Mouse (Mus musculus) frontal cortex, postnatal 14 days (tissue): ENCODE measurements around the gene Tmem181a.
A peak's percentile ranks its signal among the peaks of the same experiment; 100 is the strongest.
"Not testable (repeated sequence)": the region's sequence is repeated elsewhere in the genome, so short reads cannot be mapped to it uniquely, and the experiment has no call there.

Experiments
- DNase-seq, 2 experiments: peaks; one replicate each; pipeline ENCODE4 v3.0.0; 2022; ENCODE audit warnings: low spot score in 2 of 2

Tmem181a gene

DNA sequence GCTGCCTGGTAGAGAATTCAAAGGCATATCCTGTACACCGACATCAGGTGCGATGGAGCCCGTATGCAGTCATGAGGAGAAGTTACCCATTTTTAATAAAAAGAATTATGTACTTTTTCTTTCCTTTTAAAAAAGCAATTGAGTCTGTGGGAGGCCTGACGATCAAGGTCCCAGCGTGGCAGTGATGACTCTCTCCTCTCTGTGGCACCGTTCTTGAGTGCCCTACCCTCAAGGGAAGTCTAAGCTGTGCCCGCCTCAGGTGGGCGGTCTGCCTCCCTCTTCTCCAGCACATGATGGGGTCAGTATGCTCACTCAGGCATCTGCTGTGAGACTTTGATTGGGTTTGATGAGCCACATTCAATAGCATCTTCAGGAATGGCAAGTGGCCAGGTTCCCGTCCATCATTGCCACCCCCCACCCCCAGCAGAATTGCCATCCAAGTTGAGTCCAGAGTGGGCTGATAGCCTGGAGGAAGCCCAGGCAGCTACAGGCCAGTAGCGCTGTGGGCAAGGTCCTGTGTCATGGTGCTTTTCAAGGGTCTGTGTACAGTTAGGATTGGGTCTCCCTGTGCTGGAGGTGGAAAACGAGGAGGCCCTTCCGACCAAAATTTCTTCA, 49.1 kb downstream of the Tmem181a start:
- DNase-seq: not testable (repeated sequence)

GRCm38 (mm10) chr17:6306503-6306902, 49.8 kb downstream of the Tmem181a start:
- not testable (repeated sequence) for DNase-seq

DNA sequence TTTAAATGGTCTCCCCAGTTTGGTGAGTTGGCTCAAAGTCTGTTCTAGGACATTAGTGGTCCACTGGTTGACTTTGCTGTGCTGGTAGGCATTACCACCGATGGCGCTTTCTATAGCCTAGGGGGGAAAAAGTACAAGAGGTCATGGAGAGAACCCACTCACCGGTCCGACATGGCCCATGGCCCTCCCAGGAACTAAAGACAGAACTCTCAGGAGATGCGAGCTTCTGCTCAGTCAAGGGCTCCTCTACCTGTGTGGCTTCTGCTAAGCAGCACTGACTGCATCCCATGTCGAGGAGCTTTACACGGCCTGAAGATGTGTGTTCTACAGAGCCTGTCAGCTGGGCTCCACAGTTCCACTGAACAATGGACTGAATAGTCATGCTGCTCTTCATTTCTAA, 55.1 kb downstream of the Tmem181a start:
- not testable (repeated sequence) for DNase-seq

GRCm38 (mm10) chr17:6312755-6313154, 56.1 kb downstream of the Tmem181a start:
- DNase-seq: not testable (repeated sequence)

DNA sequence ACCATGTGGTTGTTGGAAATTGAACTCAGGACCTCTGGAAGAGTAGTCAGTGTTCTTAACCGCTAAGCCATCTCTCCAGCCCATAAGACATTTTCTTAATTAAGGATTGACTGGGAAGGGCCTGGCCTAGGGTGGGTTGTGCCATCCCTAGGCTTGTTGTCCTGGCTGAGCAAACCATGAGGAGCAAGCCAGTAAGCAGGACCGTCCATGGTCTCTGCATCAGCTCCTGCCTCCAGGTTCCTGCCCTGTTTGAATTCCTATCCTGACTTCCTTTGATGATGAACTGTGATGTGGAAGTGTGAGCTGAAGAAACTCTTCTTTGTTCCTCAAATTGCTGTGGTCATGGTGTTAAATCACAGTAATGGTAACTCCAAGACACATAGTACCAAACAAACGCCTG, 57.8 kb downstream of the Tmem181a start:
- not testable (repeated sequence) for DNase-seq

DNA sequence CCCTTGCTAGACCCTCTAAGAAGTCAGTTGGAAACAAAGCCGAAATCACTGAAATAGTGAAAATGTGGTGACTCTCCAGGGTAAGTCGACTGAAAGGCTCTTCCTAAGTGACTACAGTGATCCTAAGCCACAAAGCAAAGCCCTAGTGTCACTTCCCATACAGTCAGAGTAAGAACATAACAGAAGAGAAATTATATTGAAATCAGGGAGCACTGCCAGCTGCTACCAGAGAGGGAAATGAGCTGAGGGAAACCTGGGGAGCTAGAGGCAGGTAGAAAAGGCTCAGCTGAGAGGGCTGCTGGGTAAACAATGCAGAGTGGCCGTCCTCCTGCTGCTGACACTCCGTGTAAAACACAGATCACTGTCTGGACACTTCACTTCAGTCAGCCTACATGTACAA, 59.0 kb downstream of the Tmem181a start:
- not testable (repeated sequence) for DNase-seq

DNA sequence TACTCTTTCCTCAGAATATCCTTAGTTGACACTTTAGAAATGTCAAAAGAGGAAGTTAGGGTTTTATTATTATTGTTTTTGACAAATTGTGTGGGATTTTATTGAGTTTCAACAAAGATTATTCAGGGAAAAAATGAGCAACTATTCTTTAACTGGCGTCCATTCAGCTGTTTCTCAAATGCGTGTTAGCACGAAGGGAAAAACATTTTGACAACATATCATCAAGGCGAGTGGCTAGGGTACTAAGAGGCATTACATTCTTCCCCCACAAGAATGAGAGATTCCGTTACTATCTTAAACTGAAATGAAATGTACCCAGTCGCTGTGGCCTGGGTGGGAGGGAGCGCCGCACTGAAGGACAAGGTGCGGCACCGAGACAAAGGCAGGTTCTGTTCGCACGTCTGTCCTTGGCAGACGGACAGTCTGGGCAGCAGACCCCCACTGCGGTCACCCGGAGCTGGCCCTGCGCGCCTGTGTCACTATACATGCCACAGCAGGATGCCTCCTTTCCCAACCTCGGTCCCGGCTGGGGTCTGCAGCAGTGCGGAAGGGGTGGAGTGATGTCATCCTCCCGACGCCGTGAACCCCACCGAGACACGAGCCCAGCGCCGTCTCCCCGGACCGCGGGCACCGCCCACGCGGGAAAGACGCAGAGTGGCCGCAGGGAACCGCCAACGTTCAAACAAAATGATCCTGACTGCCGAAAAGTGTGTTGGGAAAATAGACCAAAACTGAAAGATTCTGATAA, 59.9 kb downstream of the Tmem181a start:
- DNase-seq: peak; percentile 68 to 69

- peak; percentile 95 to 97 for DNase-seq
These were observed 60.8 kb downstream of the Tmem181a start, which contains the start of gene Dynlt1a for GRCm38 (mm10) chr17:6317339-6317985. TSS of gene Dynlt1a (minus strand) at chr17:6317500.

DNA sequence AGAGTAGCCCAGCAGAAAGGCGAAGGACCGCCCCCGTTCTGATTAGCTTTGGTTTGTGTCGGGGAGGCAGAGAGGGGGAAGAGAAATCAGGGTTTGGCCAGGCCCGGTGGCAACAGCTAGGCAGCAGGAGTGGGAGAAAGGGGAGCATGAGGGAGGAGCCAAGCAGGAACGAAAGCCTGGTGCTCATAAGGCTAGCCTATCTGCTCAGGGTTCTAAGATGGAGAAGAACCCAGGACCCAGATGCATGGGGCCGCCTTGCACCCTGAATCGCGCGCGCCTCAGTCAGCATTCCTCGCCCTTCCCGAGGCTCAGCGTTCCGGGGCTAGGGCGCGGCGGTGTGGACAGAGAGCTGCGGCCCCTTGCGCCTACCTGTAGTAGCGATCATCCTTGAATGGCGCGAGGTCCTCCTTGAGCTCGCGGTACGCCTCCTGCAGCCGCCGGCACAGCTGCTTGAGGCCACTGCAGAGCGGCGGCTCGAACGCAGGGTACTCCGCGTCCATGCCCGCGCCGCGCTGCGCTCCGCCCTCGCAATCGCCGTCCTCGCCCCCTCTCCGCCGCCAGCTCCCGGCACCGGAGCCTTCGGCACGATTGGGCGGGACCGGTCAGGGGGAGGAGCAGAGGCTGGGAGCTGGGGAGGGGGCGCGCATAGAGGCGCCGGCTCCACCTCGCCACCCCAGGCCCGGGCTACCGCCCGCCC, 64.6 kb downstream of the Tmem181a start:
- DNase-seq: not testable (repeated sequence)

DNA sequence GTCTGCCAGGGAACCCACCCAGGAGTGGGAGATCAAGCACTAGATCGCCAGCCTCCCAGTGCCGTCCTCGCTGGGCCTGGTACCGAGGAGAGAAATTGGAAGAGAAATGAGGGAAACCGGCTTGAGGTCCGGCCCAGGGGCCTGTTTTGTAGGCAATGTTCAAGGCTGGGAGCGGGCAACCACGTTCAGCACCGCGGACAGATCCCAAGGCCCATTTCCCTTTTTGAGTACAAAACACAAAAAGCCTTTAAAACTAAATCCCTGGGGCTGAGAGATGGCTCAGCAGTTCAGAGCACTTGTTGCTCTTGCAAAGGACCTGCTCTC, 65.1 kb downstream of the Tmem181a start:
- DNase-seq: not testable (repeated sequence)

DNA sequence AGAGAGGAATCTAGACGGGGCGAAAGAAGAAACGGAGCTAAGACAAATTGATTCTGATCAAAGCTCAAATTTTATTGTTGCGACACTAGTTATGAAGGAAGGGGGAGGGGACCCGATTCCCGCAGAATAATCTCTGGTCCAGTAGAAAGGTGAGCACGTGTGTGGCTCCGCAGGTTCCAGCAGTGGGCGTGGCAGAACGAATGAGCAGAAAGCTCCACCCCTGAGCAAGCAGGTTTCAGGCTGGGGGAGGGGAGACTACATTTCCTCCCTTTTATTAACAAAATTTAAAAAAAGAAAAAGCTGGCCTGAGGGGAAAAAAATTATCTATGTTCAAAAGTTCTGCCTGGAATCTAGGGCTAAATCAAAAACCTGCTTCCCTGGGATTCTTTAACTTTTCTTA, 68.4 kb downstream of the Tmem181a start:
- not testable (repeated sequence) for DNase-seq

DNA sequence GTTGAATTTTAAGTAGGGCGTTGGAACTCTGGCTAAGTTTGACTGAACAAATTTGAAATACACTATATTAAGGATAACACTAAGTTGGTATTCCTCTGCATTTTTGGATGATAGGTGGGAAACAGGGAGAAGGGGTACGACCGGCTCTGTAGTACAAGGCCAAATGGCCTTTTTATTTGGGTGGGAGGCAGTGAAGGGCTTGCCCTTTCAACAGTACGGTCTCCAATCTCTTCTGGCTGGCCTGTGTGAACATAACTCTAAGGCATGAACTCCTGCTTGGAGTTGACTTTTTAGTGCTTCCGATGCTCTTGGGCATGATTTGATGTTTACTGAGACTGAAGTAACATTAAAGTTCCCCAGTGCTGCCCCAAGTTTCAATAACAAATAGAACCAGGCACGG, 68.9 kb downstream of the Tmem181a start:
- not testable (repeated sequence) for DNase-seq

- not testable (repeated sequence) for DNase-seq
These were observed 70.9 kb downstream of the Tmem181a start for GRCm38 (mm10) chr17:6327554-6327953.

DNA sequence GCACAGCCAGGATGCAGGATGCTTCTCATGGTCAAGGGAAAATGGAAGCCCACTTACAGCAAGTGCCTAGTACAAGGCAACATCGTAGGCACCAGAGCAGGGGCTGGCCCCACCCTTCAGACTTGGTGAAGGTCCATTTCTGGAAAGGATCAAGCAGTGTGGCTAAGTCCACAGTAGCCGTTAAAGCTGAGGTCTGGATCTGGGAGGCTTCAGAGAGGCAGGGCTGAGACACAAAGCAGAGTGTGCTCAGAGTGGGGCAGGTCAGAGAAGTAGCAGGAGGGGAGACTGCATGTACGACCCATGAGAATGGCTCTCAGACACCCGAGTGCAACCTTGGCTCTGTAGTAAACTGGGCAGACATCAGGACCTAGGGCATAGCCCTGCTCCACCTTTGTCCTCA, 72.3 kb downstream of the Tmem181a start:
- DNase-seq: not testable (repeated sequence)

- DNase-seq: not testable (repeated sequence)
These were observed 86.1 kb downstream of the Tmem181a start for GRCm38 (mm10) chr17:6342606-6343294.

DNA sequence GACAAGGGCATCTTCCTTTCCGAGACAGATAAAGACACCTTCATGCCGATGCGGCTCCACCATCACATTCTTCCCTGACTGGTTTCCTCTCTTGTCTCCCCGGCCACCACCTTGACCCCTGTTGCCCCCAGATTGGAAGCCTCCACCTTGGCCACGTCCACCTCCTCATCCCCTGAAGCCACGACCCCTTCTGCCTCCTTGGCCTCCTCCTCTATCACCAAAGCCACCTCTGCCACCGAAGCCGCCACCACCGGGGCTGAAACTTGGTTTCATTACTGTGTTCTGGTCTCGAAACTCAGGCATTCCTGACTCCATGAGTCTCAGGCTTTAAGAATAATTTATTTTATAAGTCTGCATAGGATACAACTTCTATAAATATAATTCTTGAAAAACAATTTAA, 98.6 kb downstream of the Tmem181a start:
- not testable (repeated sequence) for DNase-seq
